Mouse (Mus musculus) heart, adult 18-20 months (tissue): Measurements from ENCODE around the gene Armc6. TPM values are rescaled to one million over a fixed set of nuclear protein-coding genes. Genes with fewer than 3 reads are reported as not detected.
A peak's percentile ranks its signal among the peaks of the same experiment; 100 is the strongest.

Experiments
- DNase-seq, 2 experiments: peaks; one replicate each; pipeline ENCODE4 v3.0.0; 2021 to 2022; ENCODE audit warnings: mixed read lengths in 1 of 2
- total RNA-seq, 2 experiments: library from RNA; stranded (reverse); gene quantifications; 2 replicates each; pipeline ENCODE4 v1.2.3; 2021

Armc6 gene
- total RNA-seq, 2 experiments from 2014 or later = 6.8 to 7.8 TPM

DNA sequence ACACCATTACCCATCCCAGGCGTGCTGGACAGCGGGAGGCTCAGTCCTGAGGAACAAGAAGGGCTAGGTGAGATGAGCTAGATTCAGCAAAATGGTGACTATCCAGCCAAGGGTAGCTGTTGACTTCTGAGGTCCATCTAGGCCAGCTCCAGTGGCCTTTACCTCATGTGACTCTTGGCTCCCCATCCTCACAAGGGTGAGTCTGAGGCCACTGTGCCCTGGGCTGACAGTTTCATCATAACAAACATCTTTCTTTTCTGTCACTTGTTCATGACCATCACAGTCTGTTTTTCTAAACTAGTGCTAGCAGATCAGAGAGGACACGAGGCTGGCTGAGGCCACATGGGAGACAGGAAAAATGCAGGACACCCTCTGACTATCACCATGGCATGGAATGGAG, 40.1 kb downstream of the Armc6 start:
- DNase-seq = no peak

DNA sequence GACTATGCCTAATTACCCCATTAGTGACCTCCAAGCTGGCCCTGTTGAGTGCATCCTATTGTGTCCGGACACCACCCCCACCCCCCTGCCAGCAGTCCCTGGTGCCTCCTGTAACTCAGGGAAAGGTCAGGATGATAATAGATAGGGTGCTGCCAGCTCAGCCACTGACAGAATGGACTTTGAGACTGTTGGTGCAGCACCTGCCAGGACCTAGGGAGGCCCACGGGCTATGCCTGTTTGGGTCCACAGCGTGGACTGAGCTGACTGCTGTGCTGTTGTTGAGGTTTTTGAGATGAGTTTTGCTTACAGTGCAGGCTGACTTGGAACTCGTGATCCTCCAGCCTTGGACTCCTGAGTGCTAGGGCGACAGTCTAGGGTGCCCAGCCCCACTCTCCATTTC, 41.0 kb downstream of the Armc6 start:
- peak in 1 of 2 experiments; percentile 42 for DNase-seq

DNA sequence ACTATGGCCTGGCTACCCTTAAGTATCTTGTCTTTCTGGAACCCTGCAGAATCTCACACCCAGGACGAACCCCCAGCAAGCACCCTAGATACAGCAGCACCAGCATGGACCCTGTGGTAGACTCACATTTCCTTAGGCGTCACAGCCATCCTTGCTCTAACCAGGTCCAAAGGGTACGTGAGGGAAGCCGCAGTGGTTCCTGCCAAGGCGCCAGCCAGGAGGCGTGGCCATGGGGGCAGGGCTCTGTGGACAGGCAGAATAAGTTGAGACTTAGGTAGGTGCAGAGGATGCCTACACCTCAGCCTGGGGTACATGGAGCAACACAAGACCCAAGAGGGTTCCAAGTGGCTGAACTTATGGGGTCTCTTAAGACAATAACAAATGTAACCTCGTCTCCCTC, 45.6 kb downstream of the Armc6 start:
- DNase-seq = peak; percentile 44 to 60

DNA sequence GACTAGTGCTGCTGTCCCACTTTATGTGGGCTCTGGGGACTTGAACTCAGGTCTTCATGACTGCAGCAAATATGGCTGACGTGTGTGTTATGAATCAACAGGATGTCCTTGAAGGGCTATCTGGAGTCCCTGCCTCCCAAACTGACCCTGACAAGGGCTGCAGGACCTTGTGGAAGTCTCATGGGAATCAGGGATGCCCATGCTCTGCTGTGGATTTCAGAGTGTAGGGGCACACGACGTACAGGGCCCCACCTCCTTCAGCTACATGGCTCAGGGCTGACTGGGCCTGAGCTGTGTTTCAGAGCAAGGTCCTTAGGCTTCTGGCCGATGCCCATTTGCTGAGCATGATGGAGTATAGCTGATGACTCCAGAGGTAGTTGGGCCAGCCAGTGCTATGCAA, 51.1 kb downstream of the Armc6 start:
- no peak for DNase-seq

DNA sequence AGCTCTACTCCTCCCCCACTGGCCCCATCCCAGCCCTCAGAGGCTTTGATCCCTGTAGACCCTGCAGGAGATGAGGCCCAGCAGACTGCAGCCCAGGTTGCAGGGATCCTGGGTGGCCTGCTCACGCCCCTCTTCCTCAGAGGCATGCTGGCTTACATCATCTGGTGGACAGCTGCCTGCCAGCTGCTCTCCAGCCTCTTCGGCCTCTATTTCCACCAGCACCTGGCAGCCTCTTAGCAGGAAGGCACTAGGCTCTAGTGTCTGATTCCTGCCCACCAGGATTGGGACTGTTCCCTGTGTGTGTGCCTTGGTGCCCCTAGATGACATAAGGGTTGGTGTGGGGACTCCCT, 52.4 kb downstream of the Armc6 start:
- no peak for DNase-seq

DNA sequence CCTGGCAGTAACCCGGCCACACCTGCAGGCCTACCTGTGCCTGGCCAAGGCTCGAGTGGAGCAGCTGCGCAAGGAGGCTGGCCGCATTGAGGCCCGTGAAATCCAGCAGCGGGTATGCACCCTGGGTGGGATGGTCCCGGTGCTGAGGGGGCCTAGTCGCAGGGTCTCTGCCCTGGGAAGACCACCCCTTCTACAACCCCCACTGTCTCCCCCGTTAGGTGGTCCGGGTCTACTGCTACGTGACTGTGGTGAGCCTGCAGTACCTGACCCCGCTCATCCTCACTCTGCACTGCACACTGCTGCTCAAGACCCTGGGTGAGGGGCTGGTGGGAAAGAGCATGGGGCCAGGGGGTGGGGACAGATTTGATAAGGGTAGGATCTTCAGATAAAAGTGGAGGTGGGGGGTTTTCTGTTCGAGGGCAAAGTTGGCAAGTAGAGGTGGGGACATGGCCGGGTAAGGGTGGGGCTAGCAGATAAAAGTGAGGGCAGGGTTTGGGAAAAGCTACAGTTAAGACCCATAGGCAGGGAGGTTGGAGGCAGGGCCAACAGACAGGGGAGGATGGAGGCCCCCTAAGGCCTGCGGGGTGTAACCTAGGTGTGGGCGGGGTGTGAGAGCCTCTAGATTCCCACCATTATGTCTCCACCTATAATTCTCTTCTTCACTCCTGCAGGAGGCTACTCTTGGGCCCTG, 52.9 kb downstream of the Armc6 start:
- DNase-seq = no peak

DNA sequence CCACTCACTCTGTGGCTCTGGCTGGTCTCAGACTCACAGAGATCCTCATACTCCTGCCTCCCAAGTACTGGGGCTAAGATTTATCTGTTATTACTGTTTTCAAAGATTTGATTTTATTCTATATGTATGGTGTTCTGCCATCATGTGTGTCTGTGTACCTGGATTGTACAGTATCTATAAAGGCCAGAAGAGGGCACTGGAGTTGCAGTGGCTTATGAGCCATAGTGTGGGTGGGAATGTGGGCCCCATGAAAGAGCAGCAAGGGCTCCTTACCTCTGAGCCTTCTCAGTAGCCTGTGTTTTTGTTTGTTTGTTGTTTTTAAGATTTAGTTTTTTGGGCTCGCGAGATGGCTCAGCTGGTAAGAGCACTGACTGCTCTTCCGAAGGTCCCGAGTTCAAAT, 55.2 kb downstream of the Armc6 start:
- no peak for DNase-seq

DNA sequence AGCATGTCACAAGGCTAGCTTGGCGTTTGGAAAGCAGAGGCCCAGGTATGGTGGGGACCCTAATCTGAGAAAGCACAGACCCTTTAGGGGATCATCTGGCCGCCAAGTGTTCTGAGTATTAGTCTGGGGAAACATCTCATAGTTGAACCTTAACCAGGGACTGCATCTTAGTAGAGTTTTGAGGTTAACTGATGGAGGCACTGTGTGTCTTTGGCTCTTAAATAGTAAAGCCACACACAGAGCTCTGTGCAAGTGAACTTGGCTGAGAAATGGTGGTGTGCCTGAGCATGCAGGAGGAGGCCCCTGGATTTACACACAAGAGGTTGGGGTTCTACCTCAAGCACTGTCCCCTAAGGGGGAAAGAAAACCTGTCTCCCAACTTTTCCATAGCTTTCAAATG, 56.0 kb downstream of the Armc6 start:
- DNase-seq = no peak

DNA sequence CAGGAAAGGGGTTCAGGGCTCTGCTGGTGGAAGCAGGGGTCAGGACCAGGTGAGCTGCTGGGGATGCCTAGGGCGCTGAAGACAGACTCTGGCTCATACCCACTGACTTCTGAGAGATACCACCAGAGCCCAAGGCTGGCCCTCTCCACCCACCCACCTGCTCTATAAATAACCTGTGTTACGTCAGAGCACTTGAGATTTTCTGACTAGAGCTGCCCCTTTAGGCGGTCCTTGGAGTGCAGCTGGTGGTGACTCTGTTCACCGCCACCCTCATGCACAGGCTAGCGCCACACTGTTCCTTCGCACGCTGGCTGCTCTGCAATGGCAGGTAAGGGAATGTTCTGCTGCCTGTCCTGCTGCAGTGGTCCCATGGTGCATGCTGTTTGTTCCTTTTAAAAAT, 60.2 kb downstream of the Armc6 start:
- peak in 1 of 2 experiments; percentile 14 for DNase-seq

DNA sequence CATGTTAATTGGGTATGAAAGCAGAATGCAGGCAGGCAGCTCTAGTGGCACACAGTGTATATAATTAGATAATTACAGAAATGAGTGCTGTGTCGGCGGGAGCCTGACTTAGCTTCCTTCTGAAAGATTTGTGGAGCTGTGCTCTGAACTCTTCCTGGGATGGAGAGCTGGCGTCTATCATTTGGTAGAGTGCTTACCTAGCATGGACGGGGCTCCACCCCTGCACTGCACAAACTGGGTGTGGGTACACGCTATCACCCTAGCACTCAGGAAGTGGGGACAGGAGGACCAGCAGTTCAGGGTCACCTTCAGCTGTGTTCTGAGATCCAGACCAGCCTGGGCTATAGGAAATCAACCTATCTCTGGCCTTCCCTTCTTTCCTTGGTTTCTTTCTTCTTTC, 60.9 kb downstream of the Armc6 start:
- DNase-seq = no peak

DNA sequence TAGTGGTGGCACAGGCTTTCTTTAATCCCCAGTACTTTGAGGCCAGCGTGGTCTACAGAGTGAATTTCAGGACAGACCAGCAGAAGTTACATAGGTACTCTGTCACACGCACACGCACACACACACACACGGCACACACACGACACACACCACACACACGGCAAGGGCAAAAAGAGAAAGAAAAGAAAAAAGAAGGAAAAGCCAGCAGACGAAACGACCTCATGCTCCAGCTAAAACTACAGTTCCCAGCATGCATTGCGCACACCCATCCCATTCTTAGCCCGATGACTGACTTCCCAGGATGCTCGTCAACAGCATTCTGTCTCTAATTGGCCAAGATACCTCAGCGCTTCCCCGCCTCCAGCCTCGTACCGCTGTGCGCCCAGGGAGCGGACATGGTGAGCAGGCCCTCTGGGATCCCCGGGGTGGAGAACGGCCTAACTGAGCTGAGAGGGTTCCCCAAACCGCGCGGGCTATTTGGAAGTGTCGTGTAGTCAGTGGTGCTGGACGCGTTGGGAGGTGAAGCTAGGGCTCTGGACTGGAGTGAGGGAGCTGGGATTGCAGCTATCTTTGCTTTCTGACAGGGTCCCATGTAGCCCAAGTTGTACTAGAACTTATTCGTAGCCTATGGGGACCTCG, 62.1 kb downstream of the Armc6 start, which contains the start of gene Tmem161a:
TSS of gene Tmem161a (plus strand) at position 314 of the 639 bp plus-strand sequence.
- DNase-seq = peak; percentile 94 to 97

DNA sequence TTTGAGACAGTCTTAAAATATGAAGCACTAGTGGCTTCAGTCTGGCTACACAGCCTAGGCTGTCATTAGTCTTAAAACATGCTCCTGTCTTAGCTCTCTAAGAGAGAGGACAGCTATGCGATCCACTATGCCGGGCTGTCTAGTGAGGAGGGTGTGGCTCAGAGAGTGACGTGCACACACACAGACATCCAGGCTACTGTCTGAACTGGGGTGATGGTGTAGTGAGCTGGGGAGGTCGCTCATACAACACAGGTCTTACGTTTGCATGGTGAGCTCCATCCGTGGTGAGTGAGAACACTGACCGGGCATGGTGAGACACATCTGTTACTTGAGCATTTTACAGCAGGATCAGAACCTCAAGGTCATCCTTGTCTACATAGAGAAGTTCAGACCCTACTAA, 63.0 kb downstream of the Armc6 start:
- no peak for DNase-seq

DNA sequence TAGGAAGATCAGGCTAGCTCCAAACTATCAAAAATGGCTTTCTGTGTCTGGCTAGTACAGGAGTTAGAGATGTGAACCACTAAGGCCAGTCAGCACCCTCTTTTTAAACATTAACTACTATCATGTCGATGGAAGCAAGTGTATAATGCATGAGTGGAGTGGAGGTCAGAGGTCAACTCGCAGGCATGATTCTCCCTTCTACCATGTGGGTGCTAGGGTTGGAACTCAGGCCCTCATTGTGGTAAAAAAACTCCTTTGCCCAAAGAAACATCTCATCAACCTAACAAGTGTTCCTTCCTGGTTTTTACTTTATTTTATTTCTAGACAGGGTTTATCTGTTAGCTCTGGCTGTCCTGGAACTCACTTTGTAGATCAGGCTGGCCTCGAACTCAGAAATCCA, 63.5 kb downstream of the Armc6 start:
- no peak for DNase-seq

Other genes starting within 250 kb of the Armc6 start
- gene Gatad2a, start 238.1 kb downstream of the Armc6 start, total RNA-seq = 10 to 100 TPM; 30.6 to 32.7 TPM
- 10 to 100 TPM; 30.7 to 32.2 TPM for gene Mau2, start 191.7 kb downstream of the Armc6 start, total RNA-seq
- gene Sugp1, start 191.7 kb downstream of the Armc6 start, total RNA-seq = 10 to 100 TPM; 15.8 to 17.6 TPM
- gene Tm6sf2, start 161.5 kb downstream of the Armc6 start, total RNA-seq = 1 to 10 TPM in 1 of 2 experiments, under 1 TPM in 1; 0.52 to 1.4 TPM
- gene Hapln4, start 151.0 kb downstream of the Armc6 start, total RNA-seq = under 1 TPM in 1 of 2 experiments, not detected in 1; 0.08 TPM
- gene Ncan, start 113.6 kb downstream of the Armc6 start, total RNA-seq = under 1 TPM in 1 of 2 experiments, not detected in 1; 0.03 TPM
- 1 to 10 TPM; 7.5 to 7.9 TPM for gene Nr2c2ap, start 103.1 kb downstream of the Armc6 start, total RNA-seq
- 10 to 100 TPM; 19.8 to 19.9 TPM for gene Rfxank, start 95.3 kb downstream of the Armc6 start, total RNA-seq
- 10 to 100 TPM; 17.6 to 28.5 TPM for gene Borcs8, start 95.0 kb downstream of the Armc6 start, total RNA-seq
- under 1 TPM in 1 of 2 experiments, not detected in 1; 0.31 TPM for gene Mef2b, start 94.8 kb downstream of the Armc6 start, total RNA-seq
- gene Tmem161a, start 62.1 kb downstream of the Armc6 start, total RNA-seq = 100 to 1,000 TPM in 1 of 2 experiments, 10 to 100 TPM in 1; 90.1 to 101 TPM
- gene Slc25a42, start 22.2 kb downstream of the Armc6 start, total RNA-seq = 10 to 100 TPM; 53.5 to 54.8 TPM
- gene Sugp2, start 240 bp downstream of the Armc6 start, total RNA-seq = 10 to 100 TPM; 37.3 to 39.1 TPM
- gene Homer3, start 48.4 kb upstream of the Armc6 start, total RNA-seq = 1 to 10 TPM; 7.7 to 8.4 TPM
- gene Ddx49, start 68.0 kb upstream of the Armc6 start, total RNA-seq = 10 to 100 TPM; 27.4 to 34.6 TPM
- gene Cope, start 68.1 kb upstream of the Armc6 start, total RNA-seq = 100 to 1,000 TPM; 157 to 174 TPM
- under 1 TPM; 0.55 to 0.57 TPM for gene Cers1, start 81.3 kb upstream of the Armc6 start, total RNA-seq
- under 1 TPM in 1 of 2 experiments, not detected in 1; 0.28 TPM for gene Gdf1, start 95.4 kb upstream of the Armc6 start, total RNA-seq
- gene Upf1, start 118.8 kb upstream of the Armc6 start, total RNA-seq = 10 to 100 TPM; 46.1 to 46.8 TPM
- 1 to 10 TPM; 5.1 to 6.6 TPM for gene Comp, start 139.1 kb upstream of the Armc6 start, total RNA-seq
- gene Crtc1, start 205.1 kb upstream of the Armc6 start, total RNA-seq = 1 to 10 TPM; 7.8 to 9.0 TPM
- 1 to 10 TPM; 8.4 to 9.7 TPM for gene Klhl26, start 242.5 kb upstream of the Armc6 start, total RNA-seq